Mouse (Mus musculus): ENCODE results near the gene Ifit2.

DNA sequence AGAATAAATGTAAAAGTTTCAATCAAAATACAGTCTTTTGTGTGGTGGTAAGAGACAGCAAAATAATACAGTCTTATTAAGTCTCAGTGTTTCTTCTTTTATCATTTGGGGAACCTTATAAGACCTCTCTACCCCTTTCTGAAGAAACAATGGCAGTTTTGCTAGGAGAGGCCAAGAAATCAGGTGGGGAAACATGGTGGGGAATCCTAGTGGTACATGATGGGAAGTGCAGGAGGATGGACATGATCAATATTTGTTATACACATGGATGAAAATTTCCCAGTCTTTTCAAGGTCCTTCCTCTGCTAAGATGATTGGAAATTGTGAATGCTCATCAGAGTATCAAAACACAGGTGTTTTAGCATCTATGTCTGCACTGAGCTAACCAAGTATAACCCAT, 38.5 kb downstream of the Ifit2 start:
- TF ChIP-seq CTCF (IDR thresholded peaks at IDR 0.05; ENCODE audit: control insufficient read depth, insufficient read depth, insufficient replicate concordance, low read depth, low read length) (no peak), POLR2A (IDR thresholded peaks at IDR 0.05; ENCODE audit: control insufficient read depth, low read depth, low read length) (no peak)
